Comparison of ENCODE assay signal across 18 mouse cellular contexts in the genomic region with DNA sequence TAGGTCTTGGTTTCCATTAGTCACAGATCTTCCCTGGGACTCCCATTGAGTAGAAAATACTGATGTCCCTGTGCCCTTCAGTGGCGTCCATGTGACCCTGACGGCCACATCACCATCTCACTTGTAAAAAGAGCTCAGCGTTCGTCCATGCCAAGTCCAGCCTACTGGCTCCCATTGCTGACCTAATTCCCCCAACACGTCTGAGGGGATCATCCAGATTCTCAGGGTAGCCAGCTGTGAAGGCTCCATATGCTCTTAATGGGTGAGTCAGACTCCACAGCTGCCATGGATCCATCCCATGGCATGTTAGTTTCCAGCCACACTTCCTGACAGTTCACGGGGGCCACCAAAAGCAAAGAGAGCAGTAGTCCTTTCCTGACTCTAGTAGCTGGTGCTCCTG. TPM values are rescaled to one million over a fixed set of nuclear protein-coding genes. Genes with fewer than 3 reads are reported as not detected.
DNase-seq lines count a peak whose midpoint lies in the region; ATAC-seq and TF ChIP-seq lines count a peak whose summit lies in the region.
"Had no signal": no experiment of that assay in that cellular context is flagged by ENCODE, and none has a peak within 500 bp of the region (broad histone marks: within the 10 kb centered on the region; RNA-seq: fewer than 3 reads in every experiment).

No protein-coding gene starts in this region.

- no peaks in the 10 kb centered on the region for H3K27me3 ChIP-seq in heart, embryonic 12.5 days (replicated peaks)
- no peaks in the 10 kb centered on the region for H3K27me3 ChIP-seq in heart, postnatal 0 days (ENCODE audit: control insufficient read depth, insufficient read depth, low read length)
- no peaks in the 10 kb centered on the region for H3K27me3 ChIP-seq in myocyte (ENCODE audit: control insufficient read depth, insufficient read depth, insufficient read length)
- H3K27me3 ChIP-seq: CH12.LX; heart, embryonic 13.5 days; neural tube, embryonic 15.5 days had no signal

- no peaks in the 10 kb centered on the region for H3K9me3 ChIP-seq in heart, embryonic 12.5 days (replicated peaks)
- H3K9me3 ChIP-seq in heart, postnatal 0 days (replicated peaks; ENCODE audit: control insufficient read depth, low read length): no peaks in the 10 kb centered on the region
- H3K9me3 ChIP-seq: heart, embryonic 13.5 days; neural tube, embryonic 15.5 days had no signal

- no peak for TF ChIP-seq EP300 in heart, postnatal 0 days (IDR thresholded peaks at IDR 0.05; ENCODE audit: low read depth)

- no peak overlapping the region for H3K4me2 ChIP-seq in heart, embryonic 12.5 days
- H3K4me2 ChIP-seq in heart, postnatal 0 days (ENCODE audit: low read depth, low read length): no peak overlapping the region
- H3K4me2 ChIP-seq in myocyte (ENCODE audit: low read depth): peak overlapping the region; percentile 30
- H3K4me2 ChIP-seq: heart, embryonic 13.5 days; hindbrain, embryonic 14.5 days; lung, embryonic 14.5 days; midbrain, embryonic 11.5 days; neural tube, embryonic 15.5 days had no signal

- TF ChIP-seq CTCF in heart, postnatal 0 days (IDR thresholded peaks at IDR 0.05; ENCODE audit: low read depth): no peak

- no peak overlapping the region for H3K9ac ChIP-seq in heart, embryonic 12.5 days
- H3K9ac ChIP-seq in heart, postnatal 0 days (replicated peaks; ENCODE audit: low read depth, low read length): no peak overlapping the region
- H3K9ac ChIP-seq: heart, embryonic 13.5 days; hindbrain, embryonic 14.5 days; lung, embryonic 14.5 days; neural tube, embryonic 15.5 days had no signal

- no peak overlapping the region for H3K4me3 ChIP-seq in heart, embryonic 12.5 days
- H3K4me3 ChIP-seq in heart, postnatal 0 days (ENCODE audit: low read depth, low read length): no peak overlapping the region
- no peak overlapping the region for H3K4me3 ChIP-seq in myocyte
- H3K4me3 ChIP-seq: heart, embryonic 13.5 days; neural tube, embryonic 15.5 days had no signal

- H3K27ac ChIP-seq in heart, embryonic 12.5 days (ENCODE audit: poor library complexity, severe bottlenecking): no peak overlapping the region
- no peak overlapping the region for H3K27ac ChIP-seq in heart, postnatal 0 days (ENCODE audit: low read depth)
- H3K27ac ChIP-seq: heart, embryonic 13.5 days; hindbrain, embryonic 14.5 days; neural tube, embryonic 15.5 days had no signal

- no peaks in the 10 kb centered on the region for H3K36me3 ChIP-seq in heart, embryonic 12.5 days
- no peaks in the 10 kb centered on the region for H3K36me3 ChIP-seq in heart, postnatal 0 days (replicated peaks; ENCODE audit: control insufficient read depth, insufficient read depth, low read length)
- no peaks in the 10 kb centered on the region for H3K36me3 ChIP-seq in myocyte (ENCODE audit: control insufficient read depth, insufficient read depth)
- H3K36me3 ChIP-seq: heart, embryonic 13.5 days; neural tube, embryonic 15.5 days had no signal

- WGBS in heart, embryonic 12.5 days: 75% methylated on average over 6 of the region's 6 CpGs
- 62% methylated on average over 6 of the region's 6 CpGs for WGBS in heart, postnatal 0 days

- no peak overlapping the region for H3ac ChIP-seq in myocyte (ENCODE audit: control insufficient read depth, insufficient read length)

- peaks cover under 1% of the 10 kb centered on the region; the same call in 1 of the 2 replicates for H3K4me1 ChIP-seq in heart, embryonic 12.5 days (replicated peaks)
- H3K4me1 ChIP-seq in heart, postnatal 0 days (ENCODE audit: control insufficient read depth, insufficient read depth): no peaks in the 10 kb centered on the region
- H3K4me1 ChIP-seq: neural tube, embryonic 15.5 days had no signal

- DNase-seq in heart, adult 8-10 months (ENCODE audit: low spot score): peak; percentile 33
- peak; percentile 29 for DNase-seq in Muller cell, postnatal 12 days (ENCODE audit: inconsistent ontology term)
- no peak for DNase-seq in heart, postnatal 0 days (ENCODE audit: low spot score)
- DNase-seq in left cerebral cortex, postnatal 14 days (ENCODE audit: low spot score in 2 of 2): no peak
- no peak for DNase-seq in layer of hippocampus, adult 11-12 months (ENCODE audit: low spot score)
- DNase-seq: cerebellum, adult 11 months; kidney, adult 18-20 months; kidney, postnatal 36 days; liver; lung, embryonic 14.5 days; right cerebral cortex, postnatal 14 days had no signal

- H3K79me2 ChIP-seq in myocyte (ENCODE audit: control insufficient read depth, insufficient read depth): no peaks in the 10 kb centered on the region

- intact Hi-C loops in left cerebral cortex, postnatal 14 days (cut with DNase I): no loop called here

- TF ChIP-seq POLR2A in myocyte (IDR thresholded peaks at IDR 0.05; ENCODE audit: insufficient read length, low read depth): no peak

- ATAC-seq in heart, embryonic 12.5 days (ENCODE audit: insufficient number of reproducible peaks, low FRiP score): no peak
- ATAC-seq in heart, postnatal 0 days (ENCODE audit: insufficient read depth, low read depth): peak; percentile 47; the same call in 1 of the 2 replicates

TF ChIP-seq in myocyte, 11 proteins besides CTCF, POLR2A, EP300 and RAD21:
- peak; percentile 51 for TF ChIP-seq TCF12 (IDR thresholded peaks at IDR 0.05; ENCODE audit: insufficient read depth, poor library complexity, severe bottlenecking)
- TF ChIP-seq E2F4 (IDR thresholded peaks at IDR 0.05; ENCODE audit: insufficient read depth): no peak
- no peak for TF ChIP-seq USF1 (IDR thresholded peaks at IDR 0.05; ENCODE audit: low read depth)
- no peak for TF ChIP-seq POLR2AphosphoS2 (IDR thresholded peaks at IDR 0.05; ENCODE audit: insufficient read length, low read depth)
- TF ChIP-seq MAX (IDR thresholded peaks at IDR 0.05; ENCODE audit: low read depth): no peak
- TF ChIP-seq MYOD1 (IDR thresholded peaks at IDR 0.05; ENCODE audit: control insufficient read depth in 1 of 3, insufficient read length in 2 of 3, low read depth in 2 of 3): peak in 2 of 3 experiments; percentile 88 to 92
- TF ChIP-seq SRF (IDR thresholded peaks at IDR 0.05; ENCODE audit: control insufficient read depth, insufficient read length, low read depth): no peak
- TF ChIP-seq CEBPB (IDR thresholded peaks at IDR 0.05; ENCODE audit: insufficient read depth, poor library complexity, severe bottlenecking): no peak
- TF ChIP-seq REST (IDR thresholded peaks at IDR 0.05; ENCODE audit: insufficient read depth, insufficient read length): no peak
- TF ChIP-seq TCF3 (IDR thresholded peaks at IDR 0.05; ENCODE audit: insufficient read length, low read depth): no peak
- peak; percentile 4 to 68 (median 5) for TF ChIP-seq MYOG (IDR thresholded peaks at IDR 0.05; ENCODE audit: control insufficient read depth in 1 of 3, insufficient read depth in 1 of 3, insufficient read length in 2 of 3, low read depth in 2 of 3)

RNA-seq across cellular contexts. Expression of a gene that starts 33.0 kb away (rescaled TPM):
- total RNA-seq in heart, adult 8-10 months (2022): 10 to 100 TPM in 3 of 4 experiments, 1 to 10 TPM in 1; 8.3 to 11.7 (median 10.6) TPM
- 4.6 and 6.7 TPM in 2 replicates for polyA plus RNA-seq in heart, embryonic 12.5 days (2016; fragmentation: Nextera tagmentation; extraction: Ambion mirVana)
- total RNA-seq in heart, postnatal 0 days (2014; rRNA removed; ENCODE audit: low replicate concordance): 30.5 and 49.5 TPM in 2 replicates
- 22.1 and 26.0 TPM in 2 replicates for polyA plus RNA-seq in heart, postnatal 0 days (2015; fragmentation: Nextera tagmentation; extraction: Ambion mirVana)
- 6.2 TPM for polyA plus RNA-seq in myocyte (2012; fragmentation: generic; extraction: Trizol)
- 10 to 100 TPM in 1 of 2 experiments, 1 to 10 TPM in 1; 9.2 to 11.8 TPM for total RNA-seq in left cerebral cortex, postnatal 14 days (2021)

Comparison
In these comparisons a context has a peak if more than half of its experiments do, and no peak if none do; other contexts are left out.
1. DNase-seq: peak in heart, adult 8-10 months (single experiment) and Muller cell, postnatal 12 days (single experiment); none in heart, postnatal 0 days (single experiment), left cerebral cortex, postnatal 14 days (0 of 2) and layer of hippocampus, adult 11-12 months (single experiment).